Mouse (Mus musculus) ES-E14 (cell line): ENCODE results near the gene Smyd3.

ENCODE experiments used
- ZC3H11A ChIP-seq: IDR thresholded peaks from 2 replicates; pipeline ENCODE4 v1.6.1; 2012; ENCODE audit warnings: low read depth, mild to moderate bottlenecking, inconsistent platforms, low read length, borderline replicate concordance
- ZNF384 ChIP-seq: IDR thresholded peaks from 2 replicates; pipeline ENCODE4 v1.6.1; 2012; ENCODE audit warnings: low read depth, low read length, inconsistent platforms

DNA sequence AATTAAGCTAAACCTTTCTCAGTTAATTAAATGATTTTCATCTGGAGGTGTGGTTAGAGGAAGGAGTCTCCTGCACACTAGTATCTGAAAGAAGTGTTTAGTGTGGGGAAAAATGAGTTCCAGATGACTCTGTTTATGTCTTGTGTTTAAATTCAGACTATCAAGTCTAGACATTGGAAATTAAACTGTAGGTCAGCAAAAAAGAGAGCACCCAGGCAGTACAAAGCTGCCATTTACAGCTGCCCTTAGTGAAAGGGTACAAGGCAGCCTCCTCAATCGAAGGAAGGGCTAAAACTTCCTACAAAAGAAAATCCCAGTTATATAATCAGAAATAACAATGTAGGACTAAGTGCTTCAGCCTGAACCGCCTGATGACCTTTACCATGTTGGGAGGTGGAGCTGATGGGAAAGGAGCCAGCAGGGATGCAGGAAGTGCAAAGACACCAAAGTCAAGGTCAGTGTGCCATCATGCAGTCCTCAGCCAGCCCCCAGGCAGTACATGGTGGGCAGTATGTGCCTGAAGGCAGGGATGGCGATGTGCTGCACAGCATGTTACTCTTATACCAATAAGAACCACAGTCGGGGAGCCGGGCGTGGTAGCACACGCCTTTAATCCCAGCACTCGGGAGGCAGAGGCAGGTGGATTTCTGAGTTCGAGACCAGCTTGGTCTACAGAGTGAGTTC, 319.2 kb downstream of the Smyd3 start:
- TF ChIP-seq ZNF384 = no peak
- TF ChIP-seq ZC3H11A = no peak
